Mouse (Mus musculus) kidney, adult 2 months (tissue): Measurements from ENCODE around the gene Tet3.

Source experiments
- CTCF ChIP-seq: fragments of 200-500 bp; conservative IDR thresholded peaks from 2 replicates; pipeline ENCODE4 v1.5.1; 2011; ENCODE audit warnings: low read depth, mild to moderate bottlenecking, control low read depth, low read length, moderate library complexity, mixed read lengths; ENCODE audit not compliant: insufficient read depth, insufficient read length
- POLR2A ChIP-seq: fragments of 200-500 bp; IDR thresholded peaks from one replicate; pipeline ENCODE4 v1.6.1; 2011; ENCODE audit warnings: low read depth, low read length, control low read depth

GRCm38 (mm10) chr6:83440510-83441258 is 18.2 kb downstream of the Tet3 start:
- TF ChIP-seq POLR2A (no peak), CTCF (no peak)
